Mouse (Mus musculus): Measurements from ENCODE around the gene Zfp420. TPM values are rescaled to one million over a fixed set of nuclear protein-coding genes. Genes with fewer than 3 reads are reported as not detected.
A peak's percentile ranks its signal among the peaks of the same experiment; 100 is the strongest.
"Not testable (repeated sequence)": the region's sequence is repeated elsewhere in the genome, so short reads cannot be mapped to it uniquely, and the experiment has no call there.

The Zfp420 gene
- polyA plus RNA-seq, 1 experiment from 2014 or later = 24.4 TPM

GRCm38 (mm10) chr7:29844616-29845015 lies 15.2 kb upstream of the Zfp420 start:
- H3K4me1 ChIP-seq = no peaks in the 10 kb centered on the region
- no peak for ATAC-seq (replicated peaks)
- WGBS = 91% methylated on average over 5 of the region's 5 CpGs
- no peak overlapping the region for H3K4me2 ChIP-seq
- H3K9ac ChIP-seq = no peak overlapping the region
- no peaks in the 10 kb centered on the region for H3K9me3 ChIP-seq
- H3K27ac ChIP-seq = no peak overlapping the region
- H3K36me3 ChIP-seq (replicated peaks) = peaks cover 37% of the 10 kb centered on the region
- H3K4me3 ChIP-seq = no peak overlapping the region
- no peaks in the 10 kb centered on the region for H3K27me3 ChIP-seq (replicated peaks)

GRCm38 (mm10) chr7:29852831-29853218 lies 7.0 kb upstream of the Zfp420 start:
- peak overlapping the region; percentile 65 for H3K4me3 ChIP-seq
- H3K4me2 ChIP-seq = peak overlapping the region; percentile 74
- peaks cover 9% of the 10 kb centered on the region; the same call in 1 of the 2 replicates for H3K36me3 ChIP-seq (replicated peaks)
- H3K4me1 ChIP-seq = peaks cover 7% of the 10 kb centered on the region
- 56% methylated on average over 9 of the region's 9 CpGs for WGBS
- H3K9me3 ChIP-seq = no peaks in the 10 kb centered on the region
- no peak; the same call in none of the 2 replicates for ATAC-seq (replicated peaks)
- peak overlapping the region; percentile 76 for H3K9ac ChIP-seq
- peak overlapping the region; percentile 74; the same call in 1 of the 2 replicates for H3K27ac ChIP-seq
- H3K27me3 ChIP-seq (replicated peaks) = no peaks in the 10 kb centered on the region

- Histone ChIP-seq H3K4me2 (peak within 1 kb of the TSS; percentile 74), H3K9me3 (no peaks in the 10 kb centered on the region; the same call in 1 of the 2 replicates), H3K27me3 (replicated peaks) (no peaks in the 10 kb centered on the region), H3K4me1 (peaks cover 7% of the 10 kb centered on the region), H3K9ac (peak within 1 kb of the TSS; percentile 76), H3K4me3 (peak within 1 kb of the TSS; percentile 65), H3K36me3 (replicated peaks) (peaks cover 9% of the 10 kb centered on the region; the same call in 1 of the 2 replicates), H3K27ac (peak within 1 kb of the TSS; percentile 74)
- WGBS = 1% methylated on average over 21 of the region's 21 CpGs
- peak; percentile 99 for ATAC-seq (replicated peaks)
Observed at GRCm38 (mm10) chr7:29853219-29853842, 6.4 kb upstream of the Zfp420 start, which contains the start of gene Zfp940. Gene Zfp940 (minus strand): TSS chr7:29853669.

- 90% methylated on average over 7 of the region's 7 CpGs for WGBS
- ATAC-seq (replicated peaks) = no peak
- Histone ChIP-seq H3K4me3 (no peak overlapping the region), H3K4me1 (peaks cover 14% of the 10 kb centered on the region), H3K4me2 (no peak overlapping the region), H3K27me3 (replicated peaks) (no peaks in the 10 kb centered on the region), H3K9ac (no peak overlapping the region), H3K36me3 (replicated peaks) (no peaks in the 10 kb centered on the region), H3K27ac (no peak overlapping the region), H3K9me3 (no peaks in the 10 kb centered on the region; the same call in 1 of the 2 replicates)
Observed at GRCm38 (mm10) chr7:29861660-29862059, 1.9 kb downstream of the Zfp420 start.

- Histone ChIP-seq H3K4me1 (no peaks in the 10 kb centered on the region), H3K9ac (no peak overlapping the region), H3K36me3 (replicated peaks) (peaks cover 40% of the 10 kb centered on the region), H3K27ac (no peak overlapping the region), H3K4me3 (no peak overlapping the region), H3K4me2 (no peak overlapping the region), H3K9me3 (peaks cover 19% of the 10 kb centered on the region), H3K27me3 (replicated peaks) (no peaks in the 10 kb centered on the region)
- 93% methylated on average over 10 of the region's 10 CpGs for whole genome bisulfite sequencing
- no peak for ATAC-seq (replicated peaks)
Observed at GRCm38 (mm10) chr7:29874256-29874655, 14.5 kb downstream of the Zfp420 start.

- 95% methylated on average over 9 of the region's 9 CpGs for WGBS
- peaks cover 40% of the 10 kb centered on the region for H3K36me3 ChIP-seq (replicated peaks)
- H3K4me1 ChIP-seq = not testable (repeated sequence)
Observed at GRCm38 (mm10) chr7:29877561-29877960, 17.8 kb downstream of the Zfp420 start.

GRCm38 (mm10) chr7:29880056-29880455 lies 20.3 kb downstream of the Zfp420 start:
- no peaks in the 10 kb centered on the region for H3K4me1 ChIP-seq
- H3K36me3 ChIP-seq (replicated peaks) = peaks cover 28% of the 10 kb centered on the region
- H3K4me3 ChIP-seq = no peak overlapping the region
- no peak for ATAC-seq (replicated peaks)
- H3K9ac ChIP-seq = no peak overlapping the region
- WGBS = 80% methylated on average over 7 of the region's 7 CpGs
- H3K9me3 ChIP-seq = peaks cover 10% of the 10 kb centered on the region
- H3K27me3 ChIP-seq (replicated peaks) = no peaks in the 10 kb centered on the region
- no peak overlapping the region for H3K27ac ChIP-seq
- H3K4me2 ChIP-seq = no peak overlapping the region

More at GRCm38 (mm10) chr7:29877561-29877960, 17.8 kb downstream of the Zfp420 start:
- not testable (repeated sequence) for H3K4me2 ChIP-seq; H3K27me3 ChIP-seq (replicated peaks); H3K9ac ChIP-seq; H3K4me3 ChIP-seq; H3K27ac ChIP-seq; ATAC-seq (replicated peaks)
- H3K9me3 ChIP-seq = peaks cover 19% of the 10 kb centered on the region

GRCm38 (mm10) chr7:29880916-29881315 lies 21.1 kb downstream of the Zfp420 start:
- ATAC-seq (replicated peaks) = no peak
- H3K4me1 ChIP-seq = no peaks in the 10 kb centered on the region
- H3K4me3 ChIP-seq = no peak overlapping the region
- H3K27me3 ChIP-seq (replicated peaks) = no peaks in the 10 kb centered on the region
- no peak overlapping the region for H3K27ac ChIP-seq
- peaks cover 2% of the 10 kb centered on the region; the same call in 1 of the 2 replicates for H3K9me3 ChIP-seq
- peaks cover 20% of the 10 kb centered on the region for H3K36me3 ChIP-seq (replicated peaks)
- WGBS = 89% methylated on average over 7 of the region's 7 CpGs
- no peak overlapping the region for H3K4me2 ChIP-seq
- no peak overlapping the region for H3K9ac ChIP-seq

GRCm38 (mm10) chr7:29890501-29890900 lies 30.7 kb downstream of the Zfp420 start:
- Histone ChIP-seq H3K27ac (no peak overlapping the region), H3K9me3 (peaks cover 32% of the 10 kb centered on the region), H3K36me3 (replicated peaks) (peaks cover 52% of the 10 kb centered on the region), H3K4me3 (no peak overlapping the region), H3K4me2 (no peak overlapping the region), H3K4me1 (no peaks in the 10 kb centered on the region), H3K27me3 (replicated peaks) (no peaks in the 10 kb centered on the region), H3K9ac (no peak overlapping the region)
- WGBS = 98% methylated on average over 7 of the region's 7 CpGs
- ATAC-seq (replicated peaks) = no peak

- WGBS = 97% methylated on average over 4 of the region's 4 CpGs
- H3K4me2 ChIP-seq = no peak overlapping the region
- H3K27me3 ChIP-seq (replicated peaks) = no peaks in the 10 kb centered on the region
- H3K4me1 ChIP-seq = no peaks in the 10 kb centered on the region
- peaks cover 72% of the 10 kb centered on the region for H3K36me3 ChIP-seq (replicated peaks)
- no peak overlapping the region for H3K9ac ChIP-seq
- ATAC-seq (replicated peaks) = no peak
- H3K9me3 ChIP-seq = peaks cover 31% of the 10 kb centered on the region
- H3K27ac ChIP-seq = no peak overlapping the region
- H3K4me3 ChIP-seq = no peak overlapping the region
Observed at GRCm38 (mm10) chr7:29892756-29893155, 33.0 kb downstream of the Zfp420 start.

GRCm38 (mm10) chr7:29898351-29898750 lies 38.6 kb downstream of the Zfp420 start:
- H3K27ac ChIP-seq = no peak overlapping the region
- no peaks in the 10 kb centered on the region for H3K4me1 ChIP-seq
- no peak overlapping the region for H3K4me3 ChIP-seq
- H3K9me3 ChIP-seq = peaks cover 23% of the 10 kb centered on the region
- H3K27me3 ChIP-seq (replicated peaks) = no peaks in the 10 kb centered on the region
- WGBS = 88% methylated on average over 4 of the region's 4 CpGs
- no peak for ATAC-seq (replicated peaks)
- H3K4me2 ChIP-seq = no peak overlapping the region
- no peak overlapping the region for H3K9ac ChIP-seq
- H3K36me3 ChIP-seq (replicated peaks) = peaks cover 80% of the 10 kb centered on the region

- Histone ChIP-seq H3K27me3 (replicated peaks) (no peaks in the 10 kb centered on the region), H3K9me3 (no peaks in the 10 kb centered on the region), H3K4me1 (peaks cover 18% of the 10 kb centered on the region), H3K27ac (no peak overlapping the region), H3K4me2 (no peak overlapping the region), H3K9ac (no peak overlapping the region), H3K4me3 (no peak overlapping the region), H3K36me3 (replicated peaks) (peaks cover 27% of the 10 kb centered on the region)
- WGBS = 94% methylated on average over 4 of the region's 4 CpGs
- ATAC-seq (replicated peaks) = no peak
Observed at GRCm38 (mm10) chr7:29904101-29904500, 44.3 kb downstream of the Zfp420 start.

Data from midbrain, embryonic 15.5 days (tissue).